Mouse (Mus musculus) MEL (cell line): ENCODE data around the gene Vamp2. TPM values are rescaled to one million over a fixed set of nuclear protein-coding genes. Genes with fewer than 3 reads are reported as not detected.

Experiments used
- DNase-seq: peaks from one replicate; pipeline ENCODE4 v3.0.0; 2011; ENCODE audit warnings: low read depth, low spot score
- H3K27ac ChIP-seq: 2 replicates; pipeline ENCODE4 v1.5.1; 2012; ENCODE audit warnings: low read depth, mild to moderate bottlenecking, control low read depth, low read length, moderate library complexity; ENCODE audit not compliant: control insufficient read depth
- H3K27me3 ChIP-seq, 2 experiments: fragments of 150-350 bp in 1 of 2; sonication (generic) in 1 of 2; 2 replicates each; pipeline ENCODE4 v1.6.1; 2012; ENCODE audit warnings: low read length in 2 of 2, mild to moderate bottlenecking in 2 of 2, improper control_type of control experiment in 1 of 2, moderate library complexity in 1 of 2; ENCODE audit not compliant: insufficient read depth in 2 of 2, control insufficient read depth in 1 of 2
- H3K36me3 ChIP-seq, 2 experiments: 2 replicates each; pipeline ENCODE4 v1.6.1; 2012 to 2014; ENCODE audit warnings: low read length in 2 of 2, improper control_type of control experiment in 1 of 2, inconsistent platforms in 1 of 2, mild to moderate bottlenecking in 1 of 2; ENCODE audit not compliant: insufficient read depth in 2 of 2, control insufficient read depth in 1 of 2
- H3K4me1 ChIP-seq, 2 experiments: fragments of 150-350 bp in 1 of 2; sonication (generic) in 1 of 2; 2 replicates each; pipeline ENCODE4 v1.6.1; 2012; ENCODE audit warnings: low read length in 2 of 2, improper control_type of control experiment in 1 of 2, mild to moderate bottlenecking in 1 of 2; ENCODE audit not compliant: insufficient read depth in 2 of 2, control insufficient read depth in 1 of 2
- H3K4me3 ChIP-seq, 2 experiments: fragments of 150-350 bp in 1 of 2; sonication (generic) in 1 of 2; 2 replicates each; pipeline ENCODE4 v1.5.1; 2012; ENCODE audit warnings: low read depth in 2 of 2, low read length in 2 of 2, mild to moderate bottlenecking in 2 of 2, moderate library complexity in 2 of 2, control low read depth in 1 of 2, improper control_type of control experiment in 1 of 2; ENCODE audit not compliant: control insufficient read depth in 1 of 2, insufficient read depth in 1 of 2
- H3K79me2 ChIP-seq: 2 replicates; pipeline ENCODE4 v1.6.1; 2012; ENCODE audit warnings: mild to moderate bottlenecking, low read length, moderate library complexity; ENCODE audit not compliant: control insufficient read depth, poor library complexity, insufficient read depth
- H3K9ac ChIP-seq: 2 replicates; pipeline ENCODE4 v1.6.1; 2012; ENCODE audit warnings: low read depth, mild to moderate bottlenecking, control low read depth, low read length, moderate library complexity; ENCODE audit not compliant: control insufficient read depth, poor library complexity, severe bottlenecking
- H3K9me3 ChIP-seq: fragments of 150-350 bp; sonication (generic); replicated peaks from 2 replicates; pipeline ENCODE4 v1.6.1; 2012; ENCODE audit warnings: mild to moderate bottlenecking, low read length, improper control_type of control experiment, moderate library complexity; ENCODE audit not compliant: insufficient read depth
- CHD2 ChIP-seq: IDR thresholded peaks from 2 replicates; pipeline ENCODE4 v1.6.1; 2011; ENCODE audit warnings: low read length, improper control_type of control experiment
- CTCF ChIP-seq, 3 experiments: IDR thresholded peaks in 2 of 3; conservative IDR thresholded peaks in 1 of 3; 2 replicates each; pipeline ENCODE4 v1.5.1; 2011 to 2012; ENCODE audit warnings: low read length in 3 of 3, low read depth in 2 of 3, mild to moderate bottlenecking in 2 of 3, improper control_type of control experiment in 1 of 3, inconsistent platforms in 1 of 3, mixed read lengths in 1 of 3, moderate library complexity in 1 of 3; ENCODE audit not compliant: control insufficient read depth in 1 of 3, insufficient read depth in 1 of 3, poor library complexity in 1 of 3, severe bottlenecking in 1 of 3
- ELF1 ChIP-seq: IDR thresholded peaks from 2 replicates; pipeline ENCODE4 v1.6.1; 2014; ENCODE audit warnings: low read depth, mild to moderate bottlenecking, inconsistent platforms, low read length, improper control_type of control experiment, moderate library complexity
- EP300 ChIP-seq, 2 experiments: IDR thresholded peaks; 2 replicates each; pipeline ENCODE4 v1.6.1; 2011; ENCODE audit warnings: improper control_type of control experiment in 2 of 2, low read length in 2 of 2, low read depth in 1 of 2, mild to moderate bottlenecking in 1 of 2
- GATA1 ChIP-seq: IDR thresholded peaks from 2 replicates; pipeline ENCODE4 v1.6.1; 2011; ENCODE audit warnings: low read depth, low read length, improper control_type of control experiment
- JUND ChIP-seq: IDR thresholded peaks from 2 replicates; pipeline ENCODE4 v1.6.1; 2011; ENCODE audit warnings: low read depth, mild to moderate bottlenecking, improper control_type of control experiment, low read length
- KAT2A ChIP-seq: conservative IDR thresholded peaks from 2 replicates; pipeline ENCODE4 v1.6.1; 2012; ENCODE audit warnings: low read depth, low read length, improper control_type of control experiment, inconsistent platforms
- MAFK ChIP-seq: IDR thresholded peaks from 2 replicates; pipeline ENCODE4 v1.6.1; 2011; ENCODE audit warnings: low read depth, mild to moderate bottlenecking, low read length, improper control_type of control experiment, borderline replicate concordance
- MAX ChIP-seq: IDR thresholded peaks from 2 replicates; pipeline ENCODE4 v1.6.1; 2011; ENCODE audit warnings: low read length, improper control_type of control experiment
- MAZ ChIP-seq: IDR thresholded peaks from 2 replicates; pipeline ENCODE4 v1.6.1; 2012; ENCODE audit warnings: low read depth, mild to moderate bottlenecking, inconsistent platforms, low read length, improper control_type of control experiment
- MEF2A ChIP-seq: IDR thresholded peaks from 2 replicates; pipeline ENCODE4 v1.6.1; 2014; ENCODE audit warnings: low read depth, mild to moderate bottlenecking, inconsistent platforms, low read length, improper control_type of control experiment; ENCODE audit not compliant: poor library complexity, insufficient replicate concordance, severe bottlenecking; ENCODE audit errors: extremely low read depth
- MXI1 ChIP-seq: IDR thresholded peaks from 2 replicates; pipeline ENCODE4 v1.6.1; 2011; ENCODE audit warnings: mild to moderate bottlenecking, low read depth, low read length, improper control_type of control experiment
- MYB ChIP-seq: IDR thresholded peaks from 2 replicates; pipeline ENCODE4 v1.6.1; 2011; ENCODE audit warnings: mild to moderate bottlenecking, low read depth, low read length, improper control_type of control experiment
- MYC ChIP-seq: IDR thresholded peaks from 2 replicates; pipeline ENCODE4 v1.6.1; 2011; ENCODE audit warnings: low read depth, mild to moderate bottlenecking, low read length, improper control_type of control experiment, moderate library complexity
- NELFE ChIP-seq: IDR thresholded peaks from 2 replicates; pipeline ENCODE4 v1.6.1; 2011; ENCODE audit warnings: low read depth, low read length, improper control_type of control experiment
- NRF1 ChIP-seq: IDR thresholded peaks from 2 replicates; pipeline ENCODE4 v1.6.1; 2014; ENCODE audit warnings: low read depth, mild to moderate bottlenecking, inconsistent platforms, low read length, improper control_type of control experiment, moderate library complexity; ENCODE audit not compliant: poor library complexity, insufficient read depth, severe bottlenecking
- POLR2A ChIP-seq, 2 experiments: IDR thresholded peaks; 2 replicates each; pipeline ENCODE4 v1.6.1; 2011 to 2012; ENCODE audit warnings: low read length in 2 of 2, mild to moderate bottlenecking in 2 of 2, control low read depth in 1 of 2, improper control_type of control experiment in 1 of 2, low read depth in 1 of 2, moderate library complexity in 1 of 2; ENCODE audit not compliant: control insufficient read depth in 1 of 2, insufficient read depth in 1 of 2, poor library complexity in 1 of 2
- POLR2AphosphoS2 ChIP-seq: IDR thresholded peaks from 2 replicates; pipeline ENCODE4 v1.6.1; 2011; ENCODE audit warnings: low read length, improper control_type of control experiment
- POLR2AphosphoS5 ChIP-seq: IDR thresholded peaks from 2 replicates; pipeline ENCODE4 v1.6.1; 2012; ENCODE audit warnings: low read depth, borderline replicate concordance, mild to moderate bottlenecking, inconsistent platforms, low read length, moderate library complexity, mixed read lengths
- RAD21 ChIP-seq: IDR thresholded peaks from 2 replicates; pipeline ENCODE4 v1.6.1; 2011; ENCODE audit warnings: mild to moderate bottlenecking, low read depth, low read length, improper control_type of control experiment
- SIN3A ChIP-seq: IDR thresholded peaks from 2 replicates; pipeline ENCODE4 v1.6.1; 2012; ENCODE audit warnings: low read length, improper control_type of control experiment, inconsistent platforms
- TAL1 ChIP-seq: IDR thresholded peaks from 2 replicates; pipeline ENCODE4 v1.6.1; 2012; ENCODE audit warnings: mild to moderate bottlenecking, inconsistent platforms, low read length, moderate library complexity, mixed read lengths
- TCF12 ChIP-seq: IDR thresholded peaks from 2 replicates; pipeline ENCODE4 v1.6.1; 2014; ENCODE audit warnings: low read depth, mild to moderate bottlenecking, inconsistent platforms, low read length, improper control_type of control experiment, moderate library complexity
- UBTF ChIP-seq: IDR thresholded peaks from 2 replicates; pipeline ENCODE4 v1.6.1; 2012; ENCODE audit warnings: low read depth, mild to moderate bottlenecking, inconsistent platforms, low read length, improper control_type of control experiment, moderate library complexity, borderline replicate concordance; ENCODE audit not compliant: insufficient read depth
- USF1 ChIP-seq: IDR thresholded peaks from 2 replicates; pipeline ENCODE4 v1.6.1; 2014; ENCODE audit warnings: low read depth, mild to moderate bottlenecking, inconsistent platforms, low read length, improper control_type of control experiment, moderate library complexity
- ZC3H11A ChIP-seq: IDR thresholded peaks from 2 replicates; pipeline ENCODE4 v1.6.1; 2012; ENCODE audit warnings: low read depth, mild to moderate bottlenecking, inconsistent platforms, low read length, improper control_type of control experiment
- ZNF384 ChIP-seq: IDR thresholded peaks from 2 replicates; pipeline ENCODE4 v1.6.1; 2012; ENCODE audit warnings: low read depth, mild to moderate bottlenecking, inconsistent platforms, low read length, improper control_type of control experiment
- polyA plus RNA-seq, 2 experiments: library from polyadenylated mRNA; stranded (reverse) in 1 of 2; unstranded in 1 of 2; fragments of >175 nt in 1 of 2; fragments of >200 nt in 1 of 2; gene quantifications; 2 replicates each; pipeline versions ENCODE4 v1.2.1 to v1.2.4; 2012; ENCODE audit warnings: low replicate concordance in 2 of 2, low read depth in 1 of 2; ENCODE audit not compliant: insufficient read length in 2 of 2, insufficient read depth in 1 of 2, missing spikeins in 1 of 2
- total RNA-seq: library from RNA; depleted of rRNA; stranded (reverse); fragments of 300-350 nt; gene quantifications from 2 replicates; pipeline ENCODE4 v1.2.3, GENCODE M21; 2012

The Vamp2 gene
- total and polyA plus RNA-seq, 3 experiments: 3.3 to 28.9 TPM; not detected in 1

DNA sequence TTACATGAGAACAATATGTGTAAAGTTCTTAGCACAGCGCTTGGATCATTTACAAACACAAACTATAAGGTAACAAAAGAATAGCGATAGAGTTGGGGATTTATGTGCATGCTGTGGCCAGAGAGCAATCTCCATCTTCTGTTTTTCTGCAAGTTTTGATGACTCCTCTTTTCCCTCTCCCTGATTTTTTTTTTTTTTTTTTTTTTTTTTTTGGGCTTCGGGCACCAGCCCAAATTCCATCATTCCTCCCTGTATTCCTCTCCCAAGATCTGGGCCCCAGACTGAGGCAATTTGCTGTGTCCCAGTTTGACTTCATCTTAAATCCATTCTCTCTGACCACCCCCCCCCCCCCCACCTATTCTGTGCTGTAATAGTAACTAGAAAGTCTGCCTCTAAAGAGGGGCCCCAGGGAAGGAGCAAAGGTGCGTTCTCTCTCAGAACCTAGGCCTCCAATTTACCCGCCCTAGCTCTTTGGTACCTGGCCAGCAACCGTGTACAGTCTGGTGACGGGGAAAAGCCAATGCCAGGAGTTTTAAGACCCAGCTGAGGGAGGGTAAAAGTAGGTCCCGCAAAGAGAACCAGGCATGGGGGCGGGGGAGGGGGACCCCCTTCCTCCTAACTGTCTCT lies 8.2 kb downstream of the Vamp2 start:
- H3K9ac ChIP-seq: peak overlapping the region; percentile 72
- H3K27me3 ChIP-seq: no peaks in the 10 kb centered on the region
- peaks cover 17% of the 10 kb centered on the region for H3K79me2 ChIP-seq
- no peaks in the 10 kb centered on the region for H3K9me3 ChIP-seq
- no peak for TF ChIP-seq MAFK
- no peak for TF ChIP-seq MAX
- TF ChIP-seq TCF12: no peak
- TF ChIP-seq JUND: no peak
- no peak for TF ChIP-seq MYC
- no peak for TF ChIP-seq NRF1
- TF ChIP-seq EP300 (IDR thresholded peaks at IDR 0.05; ENCODE audit: low read depth in 1 of 2, low read length in 2 of 2): no peak
- no peak for TF ChIP-seq CHD2
- no peak for TF ChIP-seq ZC3H11A
- TF ChIP-seq ZNF384: peak; percentile 70
- no peak for TF ChIP-seq POLR2A (IDR thresholded peaks at IDR 0.05; ENCODE audit: control insufficient read depth in 1 of 2, insufficient read depth in 1 of 2, low read depth in 1 of 2, low read length in 2 of 2, poor library complexity in 1 of 2)
- TF ChIP-seq MEF2A: no peak
- TF ChIP-seq KAT2A: no peak
- no peak for TF ChIP-seq MXI1
- TF ChIP-seq MYB: peak; percentile 78; the same call in 1 of the 2 replicates
- no peak for TF ChIP-seq POLR2AphosphoS2
- TF ChIP-seq NELFE: no peak
- peak overlapping the region; percentile 54 to 61 for H3K4me3 ChIP-seq
- peaks cover 17 to 21% of the 10 kb centered on the region in 2 experiments for H3K4me1 ChIP-seq
- DNase-seq: no peak
- H3K27ac ChIP-seq: peak overlapping the region; percentile 88
- peaks cover 3 to 13% of the 10 kb centered on the region in 2 experiments for H3K36me3 ChIP-seq

DNA sequence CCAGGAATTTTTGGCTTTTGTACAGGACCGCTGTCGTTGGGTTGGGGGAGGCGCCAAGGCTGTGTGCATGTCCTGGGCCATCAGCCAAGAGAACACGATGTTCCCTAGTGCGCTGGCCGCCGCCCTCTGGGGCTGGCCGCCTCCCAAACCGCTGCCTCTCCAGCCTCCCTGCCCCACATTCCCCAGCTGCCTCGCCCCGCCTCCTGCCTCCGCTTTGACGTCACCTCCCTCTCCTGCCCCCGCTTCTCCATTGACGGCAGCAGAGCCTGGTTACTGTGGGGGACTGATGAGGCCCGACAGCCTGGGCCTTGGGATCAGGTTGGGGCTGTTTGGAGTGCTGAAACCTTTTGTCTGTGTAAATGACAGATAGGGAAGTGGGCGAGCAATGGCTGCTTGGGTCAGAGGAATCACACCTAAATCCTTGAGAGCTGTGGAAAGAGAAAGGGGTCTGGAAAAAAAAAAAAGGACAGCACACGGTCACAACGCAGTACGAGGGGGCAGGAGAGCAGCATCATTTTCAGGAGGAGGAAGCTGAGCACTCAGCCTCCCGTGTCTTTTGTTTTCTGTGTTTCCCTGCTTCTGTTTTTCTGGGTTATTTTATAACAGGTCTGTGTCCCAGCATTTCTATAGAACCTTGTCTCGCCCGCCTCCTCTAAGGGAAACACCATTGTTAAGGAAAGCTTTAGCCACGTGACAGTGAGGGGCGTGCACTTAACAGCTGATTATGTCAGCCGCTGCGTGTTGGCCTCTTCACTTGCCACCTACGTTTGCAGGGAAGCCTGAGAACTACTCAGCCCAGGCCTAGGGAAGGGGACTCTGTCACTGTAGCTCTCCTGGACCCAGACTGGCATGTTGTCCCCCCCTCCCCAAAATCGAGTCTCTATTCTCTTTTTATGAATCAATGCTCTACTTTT lies 9.0 kb downstream of the Vamp2 start:
- peak overlapping the region; percentile 54 to 61 for H3K4me3 ChIP-seq
- no peaks in the 10 kb centered on the region for H3K9me3 ChIP-seq
- H3K36me3 ChIP-seq: peaks cover 3 to 13% of the 10 kb centered on the region in 2 experiments
- H3K79me2 ChIP-seq: peaks cover 17% of the 10 kb centered on the region
- H3K27ac ChIP-seq: peak overlapping the region; percentile 88
- peaks cover 17 to 21% of the 10 kb centered on the region in 2 experiments for H3K4me1 ChIP-seq
- H3K27me3 ChIP-seq: no peaks in the 10 kb centered on the region
- peak; percentile 99 for DNase-seq
- peak overlapping the region; percentile 72 for H3K9ac ChIP-seq
- peak; percentile 47; the same call in 1 of the 2 replicates for TF ChIP-seq MEF2A
- peak in 1 of 2 experiments; percentile 54; a peak in 1 of 4 replicates for TF ChIP-seq POLR2A (IDR thresholded peaks at IDR 0.05; ENCODE audit: control insufficient read depth in 1 of 2, insufficient read depth in 1 of 2, low read depth in 1 of 2, low read length in 2 of 2, poor library complexity in 1 of 2)
- no peak; the same call in none of the 2 replicates for TF ChIP-seq CHD2
- TF ChIP-seq CTCF (IDR thresholded peaks at IDR 0.05 in 2 of 3, conservative IDR thresholded peaks at IDR 0.05 in 1 of 3; ENCODE audit: control insufficient read depth in 1 of 3, insufficient read depth in 1 of 3, low read depth in 2 of 3, low read length in 3 of 3, poor library complexity in 1 of 3, severe bottlenecking in 1 of 3): no peak
- no peak for TF ChIP-seq TAL1
- TF ChIP-seq KAT2A: no peak
- peak; percentile 80 for TF ChIP-seq MYC
- no peak for TF ChIP-seq GATA1
- TF ChIP-seq MAZ: peak; percentile 98
- TF ChIP-seq UBTF: no peak
- peak; percentile 73; the same call in 1 of the 2 replicates for TF ChIP-seq POLR2AphosphoS5
- TF ChIP-seq USF1: peak; percentile 95
- TF ChIP-seq RAD21: no peak
- TF ChIP-seq SIN3A: peak; percentile 97
- no peak for TF ChIP-seq JUND
- no peak for TF ChIP-seq ELF1
- peak; percentile 61; the same call in 1 of the 2 replicates for TF ChIP-seq ZNF384
- peak; percentile 22; the same call in 1 of the 2 replicates for TF ChIP-seq MAFK
- no peak; the same call in 1 of the 2 replicates for TF ChIP-seq MYB
